Comparison of ENCODE assay signal across 21 mouse cellular contexts in the genomic region with DNA sequence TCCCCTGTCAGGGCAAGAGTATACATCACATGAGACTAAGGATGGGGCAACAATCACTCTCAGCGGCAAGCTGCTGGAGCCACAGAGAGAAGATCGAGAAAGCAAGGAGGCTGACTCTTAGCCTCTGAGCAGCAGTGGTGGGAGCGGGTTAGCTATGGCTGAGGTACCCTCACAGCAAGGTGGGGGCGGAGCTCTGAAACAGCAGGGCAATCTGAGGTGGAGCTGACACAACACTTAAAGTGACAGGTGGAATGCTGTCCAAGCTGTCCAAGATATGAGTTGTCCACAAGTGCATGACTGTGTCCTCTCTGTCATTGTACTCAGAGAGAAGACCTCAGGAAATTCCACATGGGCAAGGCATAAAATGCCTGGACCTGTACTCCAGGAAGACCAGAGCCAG. TPM values are rescaled to one million over a fixed set of nuclear protein-coding genes. Genes with fewer than 3 reads are reported as not detected.
DNase-seq lines count a peak whose midpoint lies in the region; ATAC-seq and TF ChIP-seq lines count a peak whose summit lies in the region.
"Had no signal": no experiment of that assay in that cellular context is flagged by ENCODE, and none has a peak within 500 bp of the region (broad histone marks: within the 10 kb centered on the region; RNA-seq: fewer than 3 reads in every experiment).

No protein-coding gene starts in this region.

- no peaks in the 10 kb centered on the region; the same call in none of the 2 replicates for H3K36me3 ChIP-seq in heart, adult 2 months (ENCODE audit: control insufficient read depth, insufficient read depth, low read length)
- H3K36me3 ChIP-seq in heart, embryonic 12.5 days = peaks cover 26% of the 10 kb centered on the region
- H3K36me3 ChIP-seq in heart, embryonic 16.5 days (ENCODE audit: control insufficient read depth, insufficient read depth) = peaks cover 20% of the 10 kb centered on the region
- 0 out of 2 replicates have a peak, but pooled peaks cover 4% of the 10 kb centered on the region for H3K36me3 ChIP-seq in intestine, embryonic 16.5 days (ENCODE audit: control insufficient read depth, insufficient read depth, low read length)
- H3K36me3 ChIP-seq: forebrain, embryonic 12.5 days had no signal

- peak overlapping the region; percentile 58 for H3K27ac ChIP-seq in heart, adult 2 months
- H3K27ac ChIP-seq in heart, embryonic 12.5 days (ENCODE audit: poor library complexity, severe bottlenecking) = peak overlapping the region; percentile 78
- H3K27ac ChIP-seq in heart, embryonic 16.5 days (ENCODE audit: low read length) = peak overlapping the region; percentile 90
- no peak overlapping the region for H3K27ac ChIP-seq in intestine, embryonic 16.5 days (ENCODE audit: low read length)
- H3K27ac ChIP-seq: embryonic facial prominence, embryonic 12.5 days; forebrain, embryonic 12.5 days; hindbrain, embryonic 13.5 days; hindbrain, postnatal 0 days had no signal

- no peaks in the 10 kb centered on the region for H3K27me3 ChIP-seq in heart, adult 2 months (ENCODE audit: control insufficient read depth, insufficient read depth, low read length)
- no peaks in the 10 kb centered on the region for H3K27me3 ChIP-seq in heart, embryonic 12.5 days (replicated peaks)
- H3K27me3 ChIP-seq in heart, embryonic 16.5 days (ENCODE audit: control insufficient read depth, insufficient read depth, low read length) = no peaks in the 10 kb centered on the region
- H3K27me3 ChIP-seq in intestine, embryonic 16.5 days (replicated peaks; ENCODE audit: control insufficient read depth, insufficient read depth, low read length) = no peaks in the 10 kb centered on the region
- H3K27me3 ChIP-seq: CH12.LX; embryonic facial prominence, embryonic 12.5 days; forebrain, embryonic 12.5 days; hindbrain, embryonic 13.5 days; Patski had no signal

- peak; percentile 89 for TF ChIP-seq EP300 in heart, adult 2 months (IDR thresholded peaks at IDR 0.05; ENCODE audit: insufficient read depth, low read depth, low read length)

- H3K4me3 ChIP-seq in heart, adult 2 months = peak overlapping the region; percentile 31
- H3K4me3 ChIP-seq in heart, embryonic 12.5 days = peak overlapping the region; percentile 26
- H3K4me3 ChIP-seq in heart, embryonic 16.5 days (ENCODE audit: low read length) = peak overlapping the region; percentile 45
- no peak overlapping the region for H3K4me3 ChIP-seq in intestine, embryonic 16.5 days (ENCODE audit: low read length)
- H3K4me3 ChIP-seq: embryonic facial prominence, embryonic 12.5 days; forebrain, embryonic 12.5 days; hindbrain, embryonic 13.5 days had no signal

- peak; percentile 78 for TF ChIP-seq POLR2A in heart, adult 2 months (IDR thresholded peaks at IDR 0.05; ENCODE audit: insufficient read depth, low read depth, low read length)

- intact Hi-C loops in heart, adult 2 months (cut with DNase I) = no loop called here
- intact Hi-C loops in heart, postnatal 25 days (cut with DNase I) = no loop called here

- peak overlapping the region; percentile 51 for H3K4me2 ChIP-seq in heart, embryonic 12.5 days
- H3K4me2 ChIP-seq in heart, embryonic 16.5 days (ENCODE audit: low read depth, low read length) = peak overlapping the region; percentile 57
- no peak overlapping the region for H3K4me2 ChIP-seq in intestine, embryonic 16.5 days (ENCODE audit: low read depth, low read length)
- H3K4me2 ChIP-seq: embryonic facial prominence, embryonic 12.5 days; forebrain, embryonic 12.5 days; hindbrain, embryonic 13.5 days had no signal

- no peak for TF ChIP-seq CTCF in heart, adult 2 months (IDR thresholded peaks at IDR 0.05)

- peaks cover 2% of the 10 kb centered on the region; the same call in 1 of the 2 replicates for H3K4me1 ChIP-seq in heart, adult 2 months (ENCODE audit: control insufficient read depth, insufficient read depth, low read length)
- peaks cover 30% of the 10 kb centered on the region for H3K4me1 ChIP-seq in heart, embryonic 12.5 days (replicated peaks)
- H3K4me1 ChIP-seq in heart, embryonic 16.5 days (ENCODE audit: control insufficient read depth, insufficient read depth, low read length) = peaks cover 29% of the 10 kb centered on the region
- peaks cover 2% of the 10 kb centered on the region; the same call in 1 of the 2 replicates for H3K4me1 ChIP-seq in intestine, embryonic 16.5 days (ENCODE audit: control insufficient read depth, insufficient read depth, low read length)
- H3K4me1 ChIP-seq: embryonic facial prominence, embryonic 12.5 days; forebrain, embryonic 12.5 days; hindbrain, embryonic 13.5 days had no signal

- DNase-seq in heart, adult 2 months = peak in 1 of 2 experiments; percentile 33
- no peak for DNase-seq in heart, postnatal 25 days (ENCODE audit: low spot score)
- DNase-seq in lung, postnatal 14 days = no peak
- no peak for DNase-seq in thymus, postnatal 14 days
- DNase-seq: adrenal gland, postnatal 25 days; cerebellum, adult 11 months; cerebellum, adult 9-10 months; cerebellum, postnatal 25 days; gastrocnemius, postnatal 10 days; kidney, adult 18-20 months had no signal

- H3K9me3 ChIP-seq in heart, embryonic 12.5 days (replicated peaks) = no peaks in the 10 kb centered on the region
- H3K9me3 ChIP-seq in heart, embryonic 16.5 days (replicated peaks; ENCODE audit: control insufficient read depth, low read length) = no peaks in the 10 kb centered on the region
- H3K9me3 ChIP-seq in intestine, embryonic 16.5 days (ENCODE audit: control insufficient read depth, low read length) = no peaks in the 10 kb centered on the region
- H3K9me3 ChIP-seq: embryonic facial prominence, embryonic 12.5 days; forebrain, embryonic 12.5 days; hindbrain, embryonic 13.5 days had no signal

- H3K9ac ChIP-seq in heart, adult 2 months (ENCODE audit: low read depth, low read length) = peak overlapping the region; percentile 49
- H3K9ac ChIP-seq in heart, embryonic 12.5 days = peak overlapping the region; percentile 19; the same call in 1 of the 2 replicates
- H3K9ac ChIP-seq in heart, embryonic 16.5 days (ENCODE audit: low read length) = peak overlapping the region; percentile 62
- H3K9ac ChIP-seq in intestine, embryonic 16.5 days (ENCODE audit: low read depth, low read length) = no peak overlapping the region
- H3K9ac ChIP-seq: embryonic facial prominence, embryonic 12.5 days; forebrain, embryonic 12.5 days; hindbrain, embryonic 13.5 days had no signal

- 64% methylated on average over 4 of the region's 4 CpGs for WGBS in heart, adult 2 months
- 52% methylated on average over 4 of the region's 4 CpGs for WGBS in heart, embryonic 12.5 days
- WGBS in heart, embryonic 16.5 days = 56% methylated on average over 4 of the region's 4 CpGs
- 91% methylated on average over 4 of the region's 4 CpGs for WGBS in intestine, embryonic 16.5 days

- peak; percentile 62 for ATAC-seq in heart, embryonic 12.5 days (ENCODE audit: insufficient number of reproducible peaks, low FRiP score)
- peak; percentile 74 for ATAC-seq in heart, embryonic 16.5 days (replicated peaks; ENCODE audit: extremely low read depth, insufficient read depth, low FRiP score)
- no peak for ATAC-seq in intestine, embryonic 16.5 days
- ATAC-seq: activated CD4-positive, CD25-positive, alpha-beta regulatory T cell, adult 4 months; forebrain, embryonic 16.5 days; hindbrain, postnatal 0 days; Patski had no signal

- H3K79me2 ChIP-seq in heart, adult 2 months (replicated peaks; ENCODE audit: control insufficient read depth, insufficient read depth, low read length) = no peaks in the 10 kb centered on the region

RNA-seq across cellular contexts. Expression of gene Fam161b, which starts 20.7 kb away (rescaled TPM):
- total RNA-seq in heart, adult 2 months (2021) = 10 to 100 TPM in 1 of 2 experiments, 1 to 10 TPM in 1; 9.8 to 13.2 TPM
- polyA plus RNA-seq in heart, adult 2 months (2012; rRNA removed) = 4.1 and 6.8 TPM in 2 replicates
- total RNA-seq in heart, postnatal 25 days (2021) = 1 to 10 TPM; 8.3 to 8.5 TPM
- 5.0 and 5.2 TPM in 2 replicates for polyA plus RNA-seq in heart, embryonic 12.5 days (2016; fragmentation: Nextera tagmentation; extraction: Ambion mirVana)
- polyA plus RNA-seq in heart, embryonic 16.5 days (2015; fragmentation: Nextera tagmentation; extraction: Ambion mirVana) = 8.1 and 8.2 TPM in 2 replicates
- 2.3 and 3.3 TPM in 2 replicates for polyA plus RNA-seq in intestine, embryonic 16.5 days (2015; fragmentation: Nextera tagmentation; extraction: Ambion mirVana)

RNA-seq across cellular contexts. Expression of gene Coq6, which starts 20.9 kb away (rescaled TPM):
- total RNA-seq in heart, adult 2 months (2021) = 100 to 1,000 TPM in 1 of 2 experiments, 10 to 100 TPM in 1; 91.8 to 102 TPM
- polyA plus RNA-seq in heart, adult 2 months (2012; rRNA removed) = 104 and 119 TPM in 2 replicates
- 100 to 1,000 TPM; 102 to 106 TPM for total RNA-seq in heart, postnatal 25 days (2021)
- polyA plus RNA-seq in heart, embryonic 12.5 days (2016; fragmentation: Nextera tagmentation; extraction: Ambion mirVana) = 59.2 and 61.6 TPM in 2 replicates
- 94.2 and 95.2 TPM in 2 replicates for polyA plus RNA-seq in heart, embryonic 16.5 days (2015; fragmentation: Nextera tagmentation; extraction: Ambion mirVana)
- polyA plus RNA-seq in intestine, embryonic 16.5 days (2015; fragmentation: Nextera tagmentation; extraction: Ambion mirVana) = 51.2 and 53.8 TPM in 2 replicates

RNA-seq across cellular contexts. Expression of gene Entpd5, which starts 26.5 kb away (rescaled TPM):
- 10 to 100 TPM; 64.9 to 68.9 TPM for total RNA-seq in heart, adult 2 months (2021)
- 38.6 and 88.3 TPM in 2 replicates for polyA plus RNA-seq in heart, adult 2 months (2012; rRNA removed)
- total RNA-seq in heart, postnatal 25 days (2021) = 10 to 100 TPM; 58.1 to 59.2 TPM
- polyA plus RNA-seq in heart, embryonic 12.5 days (2016; fragmentation: Nextera tagmentation; extraction: Ambion mirVana) = 32.6 and 33.5 TPM in 2 replicates
- 37.1 and 38.9 TPM in 2 replicates for polyA plus RNA-seq in heart, embryonic 16.5 days (2015; fragmentation: Nextera tagmentation; extraction: Ambion mirVana)
- 53.0 and 60.2 TPM in 2 replicates for polyA plus RNA-seq in intestine, embryonic 16.5 days (2015; fragmentation: Nextera tagmentation; extraction: Ambion mirVana)

RNA-seq across cellular contexts. Expression of gene Bbof1, which starts 26.5 kb away (rescaled TPM):
- total RNA-seq in heart, adult 2 months (2021) = 1 to 10 TPM; 1.7 to 2.0 TPM
- 0.31 and 0.59 TPM in 2 replicates for polyA plus RNA-seq in heart, adult 2 months (2012; rRNA removed)
- total RNA-seq in heart, postnatal 25 days (2021) = 1 to 10 TPM; 1.3 to 3.0 TPM
- 1.4 and 1.5 TPM in 2 replicates for polyA plus RNA-seq in heart, embryonic 12.5 days (2016; fragmentation: Nextera tagmentation; extraction: Ambion mirVana)
- polyA plus RNA-seq in heart, embryonic 16.5 days (2015; fragmentation: Nextera tagmentation; extraction: Ambion mirVana) = 2.5 and 2.6 TPM in 2 replicates
- 0.56 and 0.84 TPM in 2 replicates for polyA plus RNA-seq in intestine, embryonic 16.5 days (2015; fragmentation: Nextera tagmentation; extraction: Ambion mirVana)

RNA-seq across cellular contexts. Expression of gene Rnf113a2, which starts 34.6 kb away (rescaled TPM):
- 10 to 100 TPM in 1 of 2 experiments, 1 to 10 TPM in 1; 8.4 to 11.7 TPM for total RNA-seq in heart, adult 2 months (2021)
- polyA plus RNA-seq in heart, adult 2 months (2012; rRNA removed) = 3.7 and 6.6 TPM in 2 replicates
- total RNA-seq in heart, postnatal 25 days (2021) = 1 to 10 TPM; 8.4 to 8.5 TPM
- polyA plus RNA-seq in heart, embryonic 12.5 days (2016; fragmentation: Nextera tagmentation; extraction: Ambion mirVana) = 21.3 and 24.4 TPM in 2 replicates
- 21.1 and 25.1 TPM in 2 replicates for polyA plus RNA-seq in heart, embryonic 16.5 days (2015; fragmentation: Nextera tagmentation; extraction: Ambion mirVana)
- 20.0 and 23.3 TPM in 2 replicates for polyA plus RNA-seq in intestine, embryonic 16.5 days (2015; fragmentation: Nextera tagmentation; extraction: Ambion mirVana)
